In genomic region chr5:30616644-30617043, GRCm38 (mm10) we compare ENCODE assay signal across 17 mouse cellular contexts. TPM values are rescaled to one million over a fixed set of nuclear protein-coding genes. Genes with fewer than 3 reads are reported as not detected.
DNase-seq lines count a peak whose midpoint lies in the region; ATAC-seq and TF ChIP-seq lines count a peak whose summit lies in the region.
"Had no signal": no experiment of that assay in that cellular context is flagged by ENCODE, and none has a peak within 500 bp of the region (broad histone marks: within the 10 kb centered on the region; RNA-seq: fewer than 3 reads in every experiment).

No protein-coding gene starts in this region.

- no peak for ATAC-seq in forebrain, embryonic 13.5 days
- no peak for ATAC-seq in forebrain, postnatal 0 days
- ATAC-seq in intestine, embryonic 15.5 days, result no peak
- no peak for ATAC-seq in intestine, embryonic 16.5 days

- no peaks in the 10 kb centered on the region for H3K9me3 ChIP-seq in forebrain, embryonic 13.5 days (replicated peaks)
- no peaks in the 10 kb centered on the region for H3K9me3 ChIP-seq in forebrain, postnatal 0 days (ENCODE audit: low read length)
- H3K9me3 ChIP-seq in intestine, embryonic 15.5 days, result no peaks in the 10 kb centered on the region
- no peaks in the 10 kb centered on the region for H3K9me3 ChIP-seq in intestine, embryonic 16.5 days (ENCODE audit: control insufficient read depth, low read length)
- no peaks in the 10 kb centered on the region for H3K9me3 ChIP-seq in E14TG2a.4 (ENCODE audit: low read length)
- H3K9me3 ChIP-seq: embryonic facial prominence, embryonic 12.5 days; hindbrain, embryonic 15.5 days; limb, embryonic 10.5 days had no signal

- no peaks in the 10 kb centered on the region for H3K36me3 ChIP-seq in forebrain, embryonic 13.5 days (ENCODE audit: poor library complexity, severe bottlenecking)
- H3K36me3 ChIP-seq in forebrain, postnatal 0 days (ENCODE audit: insufficient read depth), result no peaks in the 10 kb centered on the region
- H3K36me3 ChIP-seq in intestine, embryonic 15.5 days, result no peaks in the 10 kb centered on the region
- H3K36me3 ChIP-seq in intestine, embryonic 16.5 days (ENCODE audit: control insufficient read depth, insufficient read depth, low read length), result no peaks in the 10 kb centered on the region
- H3K36me3 ChIP-seq in E14TG2a.4 (ENCODE audit: insufficient read depth, low read length), result no peaks in the 10 kb centered on the region
- H3K36me3 ChIP-seq: embryonic facial prominence, embryonic 12.5 days; hindbrain, embryonic 15.5 days; limb, embryonic 10.5 days had no signal

- WGBS in forebrain, embryonic 13.5 days, result 18% methylated on average over 3 of the region's 3 CpGs
- 32% methylated on average over 3 of the region's 3 CpGs for whole genome bisulfite sequencing in forebrain, postnatal 0 days
- 41% methylated on average over 3 of the region's 3 CpGs for WGBS in intestine, embryonic 15.5 days
- WGBS in intestine, embryonic 16.5 days, result 34% methylated on average over 3 of the region's 3 CpGs

- H3K27ac ChIP-seq in forebrain, embryonic 13.5 days, result 0 out of 2 replicates have a peak overlapping the region, but pooled peaks have one; percentile 6
- no peak overlapping the region for H3K27ac ChIP-seq in forebrain, postnatal 0 days (ENCODE audit: low read depth, low read length)
- H3K27ac ChIP-seq in intestine, embryonic 15.5 days, result peak overlapping the region; percentile 49; the same call in 1 of the 2 replicates
- no peak overlapping the region for H3K27ac ChIP-seq in intestine, embryonic 16.5 days (ENCODE audit: low read length)
- H3K27ac ChIP-seq: embryonic facial prominence, embryonic 12.5 days; hindbrain, embryonic 15.5 days; limb, embryonic 10.5 days had no signal

- H3K4me1 ChIP-seq in forebrain, embryonic 13.5 days, result peaks cover 6% of the 10 kb centered on the region; the same call in 1 of the 2 replicates
- H3K4me1 ChIP-seq in forebrain, postnatal 0 days (ENCODE audit: insufficient read depth), result no peaks in the 10 kb centered on the region
- peaks cover 51% of the 10 kb centered on the region for H3K4me1 ChIP-seq in intestine, embryonic 15.5 days (replicated peaks)
- H3K4me1 ChIP-seq in intestine, embryonic 16.5 days (ENCODE audit: control insufficient read depth, insufficient read depth, low read length), result peaks cover 39% of the 10 kb centered on the region
- peaks cover 79% of the 10 kb centered on the region for H3K4me1 ChIP-seq in E14TG2a.4 (replicated peaks; ENCODE audit: low read depth, low read length)

- DNase-seq in forebrain, postnatal 0 days, result no peak
- peak; percentile 32 for DNase-seq in heart, postnatal 4 days
- DNase-seq in gastrocnemius, adult 8-10 months (ENCODE audit: low spot score in 2 of 2), result no peak
- no peak for DNase-seq in kidney, postnatal 10 days
- DNase-seq: cerebellum, postnatal 14 days; lung, adult 2 months; right cerebral cortex, postnatal 14 days; thymus, postnatal 25 days had no signal

- H3K4me3 ChIP-seq in forebrain, embryonic 13.5 days, result no peak overlapping the region
- H3K4me3 ChIP-seq in forebrain, postnatal 0 days (ENCODE audit: low read depth, low read length), result no peak overlapping the region
- no peak overlapping the region for H3K4me3 ChIP-seq in intestine, embryonic 15.5 days (replicated peaks)
- no peak overlapping the region for H3K4me3 ChIP-seq in intestine, embryonic 16.5 days (ENCODE audit: low read length)
- H3K4me3 ChIP-seq in E14TG2a.4 (replicated peaks; ENCODE audit: low read length), result 0 out of 2 replicates have a peak overlapping the region, but pooled peaks have one; percentile 17
- H3K4me3 ChIP-seq: embryonic facial prominence, embryonic 12.5 days; hindbrain, embryonic 15.5 days; limb, embryonic 10.5 days had no signal

- no peak overlapping the region for H3K9ac ChIP-seq in forebrain, embryonic 13.5 days
- no peak overlapping the region for H3K9ac ChIP-seq in forebrain, postnatal 0 days
- no peak overlapping the region for H3K9ac ChIP-seq in intestine, embryonic 15.5 days
- no peak overlapping the region for H3K9ac ChIP-seq in intestine, embryonic 16.5 days (ENCODE audit: low read depth, low read length)
- H3K9ac ChIP-seq: embryonic facial prominence, embryonic 12.5 days; hindbrain, embryonic 15.5 days had no signal

- TF ChIP-seq CTCF in forebrain, postnatal 0 days (IDR thresholded peaks at IDR 0.05; ENCODE audit: low read depth), result no peak
- no peak for TF ChIP-seq CTCF in E14TG2a.4 (conservative IDR thresholded peaks at IDR 0.05; ENCODE audit: low read length)

- peaks cover 22% of the 10 kb centered on the region for H3K27me3 ChIP-seq in forebrain, embryonic 13.5 days
- H3K27me3 ChIP-seq in forebrain, postnatal 0 days (ENCODE audit: insufficient read depth, low read length), result peaks cover 6% of the 10 kb centered on the region
- peaks cover 3% of the 10 kb centered on the region for H3K27me3 ChIP-seq in intestine, embryonic 15.5 days (replicated peaks)
- H3K27me3 ChIP-seq in intestine, embryonic 16.5 days (replicated peaks; ENCODE audit: control insufficient read depth, insufficient read depth, low read length), result no peaks in the 10 kb centered on the region; the same call in 1 of the 2 replicates
- peaks cover 32% of the 10 kb centered on the region for H3K27me3 ChIP-seq in E14TG2a.4 (ENCODE audit: insufficient read depth, low read length)

- no peak overlapping the region for H3K4me2 ChIP-seq in forebrain, embryonic 13.5 days
- no peak overlapping the region for H3K4me2 ChIP-seq in forebrain, postnatal 0 days (ENCODE audit: low read depth)
- H3K4me2 ChIP-seq in intestine, embryonic 15.5 days (replicated peaks), result no peak overlapping the region
- H3K4me2 ChIP-seq in intestine, embryonic 16.5 days (ENCODE audit: low read depth, low read length), result no peak overlapping the region
- H3K4me2 ChIP-seq: embryonic facial prominence, embryonic 12.5 days; hindbrain, embryonic 15.5 days had no signal

RNA-seq across cellular contexts. Expression of gene Kcnk3, which starts 28.7 kb away (rescaled TPM):
- polyA plus RNA-seq in forebrain, embryonic 13.5 days (2015; fragmentation: Nextera tagmentation; extraction: Ambion mirVana), result 1.0 TPM in 2 replicates
- 10.8 and 13.1 TPM in 2 replicates for total RNA-seq in forebrain, postnatal 0 days (2014; rRNA removed)
- 6.4 and 7.0 TPM in 2 replicates for polyA plus RNA-seq in forebrain, postnatal 0 days (2015; fragmentation: Nextera tagmentation; extraction: Ambion mirVana)
- 24.4 and 24.9 TPM in 2 replicates for polyA plus RNA-seq in intestine, embryonic 15.5 days (2015; fragmentation: Nextera tagmentation; extraction: Ambion mirVana)
- polyA plus RNA-seq in intestine, embryonic 16.5 days (2015; fragmentation: Nextera tagmentation; extraction: Ambion mirVana), result 8.7 and 12.2 TPM in 2 replicates
- total RNA-seq in heart, postnatal 4 days (2021), result 100 to 1,000 TPM; 145 TPM
- total RNA-seq in gastrocnemius, adult 8-10 months (2022), result 1 to 10 TPM in 1 of 4 experiments, under 1 TPM in 3; 0.17 to 1.2 (median 0.39) TPM
- total RNA-seq: neutrophil, adult 5-6 weeks had no signal
- polyA plus RNA-seq: C2C12 had no signal

RNA-seq across cellular contexts. Expression of gene Slc35f6, which starts 31.1 kb away (rescaled TPM):
- 26.2 and 29.3 TPM in 2 replicates for polyA plus RNA-seq in forebrain, embryonic 13.5 days (2015; fragmentation: Nextera tagmentation; extraction: Ambion mirVana)
- total RNA-seq in forebrain, postnatal 0 days (2014; rRNA removed), result 31.5 and 48.7 TPM in 2 replicates
- polyA plus RNA-seq in forebrain, postnatal 0 days (2015; fragmentation: Nextera tagmentation; extraction: Ambion mirVana), result 19.2 and 24.3 TPM in 2 replicates
- polyA plus RNA-seq in intestine, embryonic 15.5 days (2015; fragmentation: Nextera tagmentation; extraction: Ambion mirVana), result 36.8 and 40.4 TPM in 2 replicates
- polyA plus RNA-seq in intestine, embryonic 16.5 days (2015; fragmentation: Nextera tagmentation; extraction: Ambion mirVana), result 50.2 and 56.3 TPM in 2 replicates
- 10 to 100 TPM; 35.1 to 38.5 TPM for total RNA-seq in heart, postnatal 4 days (2021)
- total RNA-seq in gastrocnemius, adult 8-10 months (2022), result 10 to 100 TPM; 10.2 to 14.4 (median 12.4) TPM

RNA-seq across cellular contexts. Expression of gene Cenpa, which starts 49.9 kb away (rescaled TPM):
- 264 and 275 TPM in 2 replicates for polyA plus RNA-seq in forebrain, embryonic 13.5 days (2015; fragmentation: Nextera tagmentation; extraction: Ambion mirVana)
- total RNA-seq in forebrain, postnatal 0 days (2014; rRNA removed), result 15.1 and 15.5 TPM in 2 replicates
- polyA plus RNA-seq in forebrain, postnatal 0 days (2015; fragmentation: Nextera tagmentation; extraction: Ambion mirVana), result 42.4 and 45.5 TPM in 2 replicates
- 216 and 224 TPM in 2 replicates for polyA plus RNA-seq in intestine, embryonic 15.5 days (2015; fragmentation: Nextera tagmentation; extraction: Ambion mirVana)
- 166 and 186 TPM in 2 replicates for polyA plus RNA-seq in intestine, embryonic 16.5 days (2015; fragmentation: Nextera tagmentation; extraction: Ambion mirVana)
- 100 to 1,000 TPM; 141 to 145 TPM for total RNA-seq in heart, postnatal 4 days (2021)
- 1 to 10 TPM; 1.5 to 2.2 (median 1.6) TPM for total RNA-seq in gastrocnemius, adult 8-10 months (2022)

Comparison
In these comparisons a context has a peak if more than half of its experiments do, and no peak if none do; other contexts are left out.
1. H3K27ac ChIP-seq: peak in forebrain, embryonic 13.5 days (single experiment) and intestine, embryonic 15.5 days (single experiment); none in forebrain, postnatal 0 days (single experiment) and intestine, embryonic 16.5 days (single experiment).